Mouse (Mus musculus) kidney, adult 2 months (tissue): ENCODE data around the gene Nomo1.
A peak's percentile ranks its signal among the peaks of the same experiment; 100 is the strongest.

ENCODE experiments used
- CTCF ChIP-seq: fragments of 200-500 bp; conservative IDR thresholded peaks from 2 replicates; pipeline ENCODE4 v1.5.1; 2011; ENCODE audit warnings: low read depth, mild to moderate bottlenecking, control low read depth, low read length, moderate library complexity, mixed read lengths; ENCODE audit not compliant: insufficient read depth, insufficient read length
- POLR2A ChIP-seq: fragments of 200-500 bp; IDR thresholded peaks from one replicate; pipeline ENCODE4 v1.6.1; 2011; ENCODE audit warnings: low read depth, low read length, control low read depth

DNA sequence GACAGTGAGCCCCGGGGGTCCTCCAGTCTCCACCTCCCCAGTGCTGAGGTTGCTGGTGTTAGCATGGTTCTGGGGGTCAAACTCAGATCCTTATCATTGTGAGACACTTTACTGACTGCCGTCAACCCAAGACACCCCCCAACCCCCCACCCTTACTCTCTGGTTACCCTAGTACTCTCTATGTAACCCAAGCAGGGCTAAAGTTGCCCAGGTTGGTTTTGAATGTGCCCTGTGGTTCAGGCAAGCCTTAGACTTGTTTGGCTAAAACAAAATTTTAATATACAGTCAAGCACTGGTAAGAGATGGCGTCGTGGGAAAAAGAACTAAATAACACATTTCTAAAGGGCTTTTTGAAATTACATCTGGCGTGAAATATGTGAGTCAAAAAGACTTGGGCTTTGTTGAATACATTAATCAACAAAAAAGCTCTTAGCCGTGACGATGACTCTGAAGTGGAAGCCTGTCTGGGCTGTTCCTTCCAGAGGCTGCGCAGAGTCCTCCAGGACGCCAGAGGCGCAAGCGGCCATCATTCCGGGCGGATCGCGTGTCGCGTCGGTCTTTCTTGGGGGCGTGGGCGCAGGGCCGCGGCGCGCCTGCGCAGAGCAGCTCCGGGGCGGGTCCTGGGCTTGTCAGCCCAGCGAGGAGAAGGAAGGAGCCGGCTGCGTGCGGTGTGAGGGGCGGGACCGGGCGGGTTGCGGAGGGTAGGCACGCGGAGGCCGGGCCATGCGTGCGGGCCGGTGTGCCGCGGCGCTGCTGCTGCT is at the start of gene Nomo1:
- TF ChIP-seq CTCF (peak; percentile 81), POLR2A (peak; percentile 36)
